Mouse (Mus musculus) C2C12 (cell line): ENCODE results near the gene Zbtb40. TPM values are rescaled to one million over a fixed set of nuclear protein-coding genes. Genes with fewer than 3 reads are reported as not detected.

ENCODE experiments used
- H3K27me3 ChIP-seq: one replicate; pipeline ENCODE4 v1.6.1; 2011; ENCODE audit not compliant: control insufficient read depth, insufficient read depth, insufficient read length
- H3K36me3 ChIP-seq: one replicate; pipeline ENCODE4 v1.6.1; 2011; ENCODE audit not compliant: control insufficient read depth, insufficient read depth
- H3K4me3 ChIP-seq: one replicate; pipeline ENCODE4 v1.5.1; 2011; ENCODE audit warnings: mild to moderate bottlenecking, control low read depth; ENCODE audit not compliant: poor library complexity, insufficient read depth, severe bottlenecking
- H3K79me2 ChIP-seq: one replicate; pipeline ENCODE4 v1.6.1; 2011; ENCODE audit not compliant: control insufficient read depth, insufficient read depth
- H3K79me3 ChIP-seq: one replicate; pipeline ENCODE4 v1.6.1; 2011; ENCODE audit warnings: low read depth, control low read depth
- H3ac ChIP-seq: one replicate; pipeline ENCODE3; 2011; ENCODE audit warnings: low read depth; ENCODE audit not compliant: control insufficient read depth, insufficient read length
- CEBPB ChIP-seq: IDR thresholded peaks from one replicate; pipeline ENCODE4 v1.6.1; 2011; ENCODE audit warnings: low read depth, mild to moderate bottlenecking, control low read depth, moderate library complexity
- CTCF ChIP-seq: IDR thresholded peaks from one replicate; pipeline ENCODE4 v1.5.1; 2011; ENCODE audit not compliant: control insufficient read depth, insufficient read depth, insufficient read length
- FOSL1 ChIP-seq: IDR thresholded peaks from one replicate; pipeline ENCODE4 v1.8.0; 2011; ENCODE audit warnings: mild to moderate bottlenecking, low read length; ENCODE audit not compliant: poor library complexity, insufficient read depth, severe bottlenecking
- MAX ChIP-seq: IDR thresholded peaks from one replicate; pipeline ENCODE4 v1.6.1; 2011; ENCODE audit warnings: mild to moderate bottlenecking, control low read depth
- MYOD1 ChIP-seq: IDR thresholded peaks from one replicate; pipeline ENCODE4 v1.6.1; 2011; ENCODE audit warnings: low read depth; ENCODE audit not compliant: control insufficient read depth, insufficient read length
- MYOG ChIP-seq: IDR thresholded peaks from one replicate; pipeline ENCODE4 v1.6.1; 2011; ENCODE audit not compliant: control insufficient read depth, insufficient read length; ENCODE audit errors: extremely low read depth
- USF1 ChIP-seq: IDR thresholded peaks from one replicate; pipeline ENCODE4 v1.6.1; 2011; ENCODE audit warnings: low read depth, mild to moderate bottlenecking, control low read depth, moderate library complexity
- polyA plus RNA-seq: library from polyadenylated mRNA; unstranded; fragments of >200 nt; fragmentation: generic; extraction: Trizol; gene quantifications from one replicate; pipeline ENCODE4 v1.2.1, GENCODE M21; 2012; ENCODE audit warnings: missing spikeins

Gene Zbtb40
- polyA plus RNA-seq, 1 experiment: 9.1 TPM

GRCm38 (mm10) chr4:136962447-136962846, 86.2 kb downstream of the Zbtb40 start:
- H3K79me3 ChIP-seq: no peaks in the 10 kb centered on the region
- no peak overlapping the region for H3ac ChIP-seq
- peaks cover 54% of the 10 kb centered on the region for H3K27me3 ChIP-seq
- H3K4me3 ChIP-seq: no peak overlapping the region
- no peaks in the 10 kb centered on the region for H3K79me2 ChIP-seq
- no peaks in the 10 kb centered on the region for H3K36me3 ChIP-seq
- TF ChIP-seq CEBPB (no peak), CTCF (no peak), MYOD1 (no peak), USF1 (no peak), FOSL1 (no peak), MYOG (no peak), MAX (no peak)

DNA sequence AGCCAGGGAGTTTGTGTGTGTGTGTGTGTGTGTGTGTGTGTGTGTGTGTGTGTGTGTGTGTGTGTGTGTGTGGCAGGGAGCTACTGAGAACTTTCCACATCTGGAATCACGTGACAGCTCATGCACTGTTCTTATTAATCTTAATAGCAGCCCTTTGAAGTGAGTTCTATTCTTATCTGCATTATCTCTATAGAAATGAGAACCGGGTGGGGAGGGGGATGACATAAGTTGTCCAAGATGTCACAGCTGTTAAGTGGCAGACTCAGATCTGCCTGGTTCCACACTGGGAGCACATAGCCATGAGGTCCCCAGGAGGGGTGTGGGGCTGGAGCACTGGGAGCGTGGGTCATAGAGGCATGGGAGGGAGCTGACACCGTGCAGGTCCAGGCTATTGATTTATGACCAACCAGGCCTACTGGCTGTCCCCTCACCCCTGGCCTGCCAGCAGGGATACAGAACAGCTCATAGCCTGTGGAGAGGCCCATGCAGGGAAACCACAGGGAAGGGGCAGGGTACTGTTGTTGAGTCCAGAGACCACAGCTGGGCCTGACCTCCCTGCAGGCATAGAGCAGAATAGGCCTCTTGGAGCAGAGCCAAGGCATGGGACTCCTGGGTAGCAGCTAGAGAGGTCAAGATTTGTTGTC, 86.8 kb downstream of the Zbtb40 start:
- Histone ChIP-seq H3K79me2 (no peaks in the 10 kb centered on the region), H3K79me3 (no peaks in the 10 kb centered on the region), H3K27me3 (peaks cover 55% of the 10 kb centered on the region), H3K36me3 (no peaks in the 10 kb centered on the region), H3K4me3 (no peak overlapping the region), H3ac (no peak overlapping the region)
- TF ChIP-seq FOSL1 (no peak), MYOD1 (no peak), MAX (no peak), CEBPB (no peak), CTCF (no peak), MYOG (no peak), USF1 (no peak)

DNA sequence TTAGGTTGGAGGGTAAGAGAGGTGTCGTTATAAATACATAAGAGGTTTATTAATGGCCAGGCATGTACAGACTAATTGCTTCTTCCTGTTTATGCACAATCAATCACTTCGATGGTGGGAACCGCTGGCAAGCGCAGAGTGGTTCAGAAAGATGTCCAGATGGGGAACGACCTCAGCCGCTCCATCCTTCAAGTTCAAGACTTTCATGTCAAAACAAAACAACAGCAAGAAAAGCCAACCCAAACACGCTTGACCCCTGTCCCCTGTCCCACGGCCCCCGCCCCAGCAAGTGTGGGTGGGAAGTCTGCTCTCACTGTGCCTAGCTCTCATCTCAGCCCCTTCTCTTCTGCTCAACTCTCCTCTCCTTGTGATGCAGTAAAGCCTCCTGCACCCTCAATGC, 88.0 kb downstream of the Zbtb40 start:
- TF ChIP-seq USF1 (no peak), MAX (no peak), MYOG (no peak), CEBPB (no peak), FOSL1 (no peak), CTCF (no peak), MYOD1 (no peak)
- no peaks in the 10 kb centered on the region for H3K79me2 ChIP-seq
- H3K4me3 ChIP-seq: no peak overlapping the region
- H3K27me3 ChIP-seq: peaks cover 67% of the 10 kb centered on the region
- H3K79me3 ChIP-seq: no peaks in the 10 kb centered on the region
- H3ac ChIP-seq: no peak overlapping the region
- no peaks in the 10 kb centered on the region for H3K36me3 ChIP-seq

DNA sequence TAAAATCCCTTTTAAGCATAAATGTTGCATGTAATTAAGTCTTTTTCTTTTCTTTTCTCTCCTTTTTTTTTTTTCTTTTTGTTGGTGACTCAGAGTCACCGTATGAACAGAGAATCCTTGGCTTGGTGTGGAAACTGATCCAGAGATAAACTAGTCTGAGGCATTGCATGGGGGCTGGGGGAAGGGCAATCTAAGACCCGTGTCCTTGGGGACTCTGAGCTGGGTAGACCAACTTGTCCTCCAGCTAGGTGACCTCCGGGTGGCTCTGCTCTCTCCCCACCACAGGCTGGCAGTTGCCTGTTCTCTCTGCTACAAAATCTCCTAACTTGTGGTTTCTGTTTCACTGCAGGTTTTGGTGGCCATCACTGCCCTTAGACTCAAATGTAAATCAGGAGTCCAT, 88.5 kb downstream of the Zbtb40 start:
- Histone ChIP-seq H3K4me3 (no peak overlapping the region), H3K79me3 (no peaks in the 10 kb centered on the region), H3K27me3 (peaks cover 71% of the 10 kb centered on the region), H3K79me2 (no peaks in the 10 kb centered on the region), H3K36me3 (no peaks in the 10 kb centered on the region), H3ac (no peak overlapping the region)
- TF ChIP-seq MYOD1: no peak
- no peak for TF ChIP-seq MYOG
- TF ChIP-seq FOSL1: no peak
- no peak for TF ChIP-seq USF1
- TF ChIP-seq MAX: no peak
- TF ChIP-seq CTCF: no peak
- no peak for TF ChIP-seq CEBPB

GRCm38 (mm10) chr4:136956751-136957446, 91.7 kb downstream of the Zbtb40 start, which contains the start of gene Epha8:
Gene Epha8, minus strand, starts transcription at chr4:136956816.
- Histone ChIP-seq H3ac (no peak within 1 kb of the TSS), H3K79me2 (no peaks in the 10 kb centered on the region), H3K36me3 (no peaks in the 10 kb centered on the region), H3K27me3 (peaks cover 93% of the 10 kb centered on the region), H3K79me3 (no peaks in the 10 kb centered on the region), H3K4me3 (no peak within 1 kb of the TSS)
- TF ChIP-seq FOSL1: no peak
- TF ChIP-seq MAX: no peak
- no peak for TF ChIP-seq CEBPB
- no peak for TF ChIP-seq MYOG
- TF ChIP-seq CTCF: no peak
- TF ChIP-seq MYOD1: no peak
- TF ChIP-seq USF1: no peak
